Mouse (Mus musculus): ENCODE data around the gene Plekha4. TPM values are rescaled to one million over a fixed set of nuclear protein-coding genes. Genes with fewer than 3 reads are reported as not detected.
"Not testable (repeated sequence)": the region's sequence is repeated elsewhere in the genome, so short reads cannot be mapped to it uniquely, and the experiment has no call there.

Plekha4 gene
- polyA plus RNA-seq, 1 experiment, result 4.9 TPM

- Histone ChIP-seq H3K27ac (ENCODE audit: insufficient read depth, low read depth, low read length) (peak within 1 kb of the TSS; percentile 72), H3K4me3 (ENCODE audit: low read depth, low read length) (peak within 1 kb of the TSS; percentile 82), H3K27me3 (ENCODE audit: control insufficient read depth, insufficient read depth, low read length) (no peaks in the 10 kb centered on the region), H3K4me1 (ENCODE audit: control insufficient read depth, insufficient read depth, insufficient read length, low read length) (peaks cover 10% of the 10 kb centered on the region; the same call in 1 of the 2 replicates), H3K36me3 (ENCODE audit: control insufficient read depth, insufficient read depth, low read length) (peaks cover 10% of the 10 kb centered on the region)
- peak; percentile 85 for TF ChIP-seq POLR2A (IDR thresholded peaks at IDR 0.05; ENCODE audit: low read depth, low read length)
- peak; percentile 11; the same call in 1 of the 2 replicates for TF ChIP-seq CTCF (IDR thresholded peaks at IDR 0.05; ENCODE audit: extremely low read depth, insufficient read length, insufficient replicate concordance, low read depth, low read length)
- under 1% methylated on average over 44 of the region's 44 CpGs for WGBS
Observed at GRCm38 (mm10) chr7:45509912-45510787, 16.0 kb upstream of the Plekha4 start, which contains the start of gene Nucb1. Gene Nucb1 (minus strand): TSS chr7:45510406.

- H3K27ac ChIP-seq (ENCODE audit: insufficient read depth, low read depth, low read length), result no peak overlapping the region
- no peak for TF ChIP-seq CTCF (IDR thresholded peaks at IDR 0.05; ENCODE audit: extremely low read depth, insufficient read length, insufficient replicate concordance, low read depth, low read length)
- H3K36me3 ChIP-seq (ENCODE audit: control insufficient read depth, insufficient read depth, low read length), result no peaks in the 10 kb centered on the region
- H3K4me1 ChIP-seq (ENCODE audit: control insufficient read depth, insufficient read depth, insufficient read length, low read length), result peaks cover 2% of the 10 kb centered on the region; the same call in 1 of the 2 replicates
- WGBS, result 89% methylated on average over 7 of the region's 7 CpGs
- H3K27me3 ChIP-seq (ENCODE audit: control insufficient read depth, insufficient read depth, low read length), result no peaks in the 10 kb centered on the region
- no peak overlapping the region for H3K4me3 ChIP-seq (ENCODE audit: low read depth, low read length)
Observed at GRCm38 (mm10) chr7:45514411-45514810, 11.7 kb upstream of the Plekha4 start.

DNA sequence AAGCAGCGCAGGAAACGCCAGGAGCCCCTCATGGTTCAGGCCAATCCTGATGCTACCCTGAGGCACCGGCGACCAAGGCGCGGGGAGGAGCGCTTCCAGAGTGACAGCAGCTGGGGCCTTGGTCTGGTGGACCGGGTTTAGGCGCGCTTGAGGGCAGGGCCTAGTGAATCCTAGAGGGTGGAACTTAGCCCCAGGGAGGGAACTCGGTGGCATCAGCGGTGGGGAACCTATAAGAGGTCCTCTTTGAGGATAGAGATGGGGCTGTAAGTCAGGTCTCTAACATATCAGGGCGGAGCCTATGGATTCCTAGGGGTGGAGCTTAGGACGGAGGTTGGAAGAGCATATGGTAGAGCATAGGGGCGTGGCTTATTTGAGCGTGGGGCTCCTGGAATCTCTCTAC lies 10.7 kb upstream of the Plekha4 start:
- Histone ChIP-seq H3K36me3 (ENCODE audit: control insufficient read depth, insufficient read depth, low read length) (no peaks in the 10 kb centered on the region), H3K27me3 (ENCODE audit: control insufficient read depth, insufficient read depth, low read length) (no peaks in the 10 kb centered on the region), H3K27ac (ENCODE audit: insufficient read depth, low read depth, low read length) (no peak overlapping the region), H3K4me1 (ENCODE audit: control insufficient read depth, insufficient read depth, insufficient read length, low read length) (0 out of 2 replicates have a peak, but pooled peaks cover 3% of the 10 kb centered on the region), H3K4me3 (ENCODE audit: low read depth, low read length) (no peak overlapping the region)
- TF ChIP-seq CTCF (IDR thresholded peaks at IDR 0.05; ENCODE audit: extremely low read depth, insufficient read length, insufficient replicate concordance, low read depth, low read length), result no peak
- no peak for TF ChIP-seq POLR2A (IDR thresholded peaks at IDR 0.05; ENCODE audit: low read depth, low read length)
- 59% methylated on average over 16 of the region's 16 CpGs for WGBS

DNA sequence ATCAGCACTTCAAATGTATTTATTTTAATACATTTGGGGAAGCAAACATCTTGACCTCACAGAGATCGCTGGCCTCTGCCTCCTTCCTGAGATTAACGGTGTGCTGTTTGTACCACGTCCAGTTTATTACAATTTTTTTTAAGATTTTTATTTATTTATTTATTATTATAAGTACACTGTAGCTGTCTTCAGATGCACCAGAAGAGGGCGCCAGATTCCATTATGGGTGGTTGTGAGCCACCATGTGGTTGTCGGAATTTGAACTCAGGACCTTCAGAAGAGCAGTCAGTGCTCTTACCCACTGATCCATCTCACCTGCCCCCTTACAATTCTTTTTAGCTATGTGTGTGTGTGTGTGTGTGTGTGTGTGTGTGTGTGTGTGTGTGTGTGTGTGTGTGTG lies 9.3 kb upstream of the Plekha4 start:
- not testable (repeated sequence) for H3K27me3 ChIP-seq (ENCODE audit: control insufficient read depth, insufficient read depth, low read length); H3K36me3 ChIP-seq (ENCODE audit: control insufficient read depth, insufficient read depth, low read length); H3K4me3 ChIP-seq (ENCODE audit: low read depth, low read length); H3K27ac ChIP-seq (ENCODE audit: insufficient read depth, low read depth, low read length); H3K4me1 ChIP-seq (ENCODE audit: control insufficient read depth, insufficient read depth, insufficient read length, low read length)
- WGBS, result 60% methylated on average over 5 of the region's 5 CpGs

DNA sequence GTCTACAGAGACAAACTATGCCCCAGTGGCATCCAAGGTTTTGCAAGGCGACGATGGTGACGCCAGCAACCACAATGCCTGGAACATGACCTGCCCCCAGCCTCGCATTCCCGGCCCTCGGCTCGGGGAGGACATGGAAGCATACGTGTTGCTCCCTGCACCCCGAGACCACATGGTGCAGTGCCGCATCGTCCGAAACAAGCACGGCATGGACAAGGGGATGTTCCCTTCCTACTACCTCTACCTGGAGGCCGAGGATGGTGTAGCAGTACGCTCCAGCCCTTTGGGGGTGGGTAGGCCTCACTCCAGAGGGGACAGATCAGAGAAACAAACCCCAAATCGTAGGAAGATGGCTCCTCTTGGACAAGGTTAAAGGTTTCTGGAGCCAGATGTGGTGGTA lies 7.5 kb upstream of the Plekha4 start:
- no peak overlapping the region for H3K27ac ChIP-seq (ENCODE audit: insufficient read depth, low read depth, low read length)
- 95% methylated on average over 16 of the region's 16 CpGs for WGBS
- H3K4me1 ChIP-seq (ENCODE audit: control insufficient read depth, insufficient read depth, insufficient read length, low read length), result peaks cover 6% of the 10 kb centered on the region; the same call in 1 of the 2 replicates
- TF ChIP-seq CTCF (IDR thresholded peaks at IDR 0.05; ENCODE audit: extremely low read depth, insufficient read length, insufficient replicate concordance, low read depth, low read length) (no peak), POLR2A (IDR thresholded peaks at IDR 0.05; ENCODE audit: low read depth, low read length) (no peak)
- H3K36me3 ChIP-seq (ENCODE audit: control insufficient read depth, insufficient read depth, low read length), result peaks cover 5% of the 10 kb centered on the region; the same call in 1 of the 2 replicates
- no peak overlapping the region for H3K4me3 ChIP-seq (ENCODE audit: low read depth, low read length)
- no peaks in the 10 kb centered on the region for H3K27me3 ChIP-seq (ENCODE audit: control insufficient read depth, insufficient read depth, low read length)

DNA sequence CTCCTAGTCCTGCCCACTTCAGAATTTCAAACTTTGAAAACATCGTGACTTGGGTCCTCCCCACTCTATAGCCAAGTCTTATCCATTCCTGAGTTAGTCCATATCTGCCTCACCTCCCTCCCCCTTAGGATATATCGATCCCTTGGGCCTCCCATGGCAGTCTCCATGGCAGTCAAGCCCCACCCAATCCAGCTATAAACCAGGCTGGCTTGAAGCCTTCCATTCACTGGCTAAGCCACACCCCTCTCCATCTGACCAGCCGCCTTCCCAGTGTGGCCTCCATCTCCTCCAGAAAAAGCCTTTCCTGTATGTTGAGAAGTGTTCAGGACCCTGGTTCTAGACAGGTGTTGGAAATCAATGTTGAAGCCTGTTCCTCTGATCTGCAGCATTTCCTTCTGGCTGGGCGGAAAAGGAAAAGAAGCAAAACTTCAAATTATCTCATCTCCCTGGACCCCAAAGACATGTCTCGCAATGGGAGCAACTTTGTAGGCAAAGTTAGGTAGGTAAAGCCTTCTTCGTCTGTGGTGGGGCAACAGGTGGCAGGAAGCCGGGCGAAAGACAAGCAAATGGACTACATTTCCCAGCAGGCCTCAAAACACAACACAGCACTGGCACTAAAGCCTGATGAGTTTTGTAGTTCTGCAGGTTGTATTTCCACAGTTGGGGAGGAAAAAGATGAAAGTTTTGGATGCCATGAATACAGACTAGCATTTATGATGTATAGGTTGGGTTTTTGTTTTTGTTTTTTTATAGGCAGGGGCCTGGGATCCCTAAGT lies 6.6 kb upstream of the Plekha4 start:
- Histone ChIP-seq H3K4me1 (ENCODE audit: control insufficient read depth, insufficient read depth, insufficient read length, low read length) (peaks cover 8% of the 10 kb centered on the region; the same call in 1 of the 2 replicates), H3K4me3 (ENCODE audit: low read depth, low read length) (no peak overlapping the region), H3K36me3 (ENCODE audit: control insufficient read depth, insufficient read depth, low read length) (peaks cover 7% of the 10 kb centered on the region; the same call in 1 of the 2 replicates), H3K27me3 (ENCODE audit: control insufficient read depth, insufficient read depth, low read length) (no peaks in the 10 kb centered on the region), H3K27ac (ENCODE audit: insufficient read depth, low read depth, low read length) (no peak overlapping the region)
- TF ChIP-seq POLR2A (IDR thresholded peaks at IDR 0.05; ENCODE audit: low read depth, low read length), result no peak
- WGBS, result 44% methylated on average over 8 of the region's 8 CpGs

DNA sequence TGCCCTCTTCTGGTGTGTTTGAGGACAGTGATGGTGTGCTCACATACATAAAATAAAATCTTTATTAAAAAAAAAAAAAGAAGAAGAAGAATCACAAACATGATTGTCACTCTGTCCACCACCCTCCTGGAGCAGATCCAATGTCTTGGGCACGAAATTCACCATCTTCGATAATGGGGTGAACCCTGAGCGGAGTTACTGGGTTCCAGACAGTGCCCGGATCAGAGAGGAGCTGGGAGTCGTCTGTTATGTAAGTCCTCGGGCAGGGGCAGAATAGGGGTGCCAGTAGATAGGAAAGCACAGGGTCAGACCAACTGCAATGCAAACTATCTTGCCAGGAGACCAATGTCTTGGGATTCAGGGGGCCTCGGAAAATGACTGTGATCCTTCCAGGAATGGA lies 5.5 kb upstream of the Plekha4 start:
- Histone ChIP-seq H3K4me1 (ENCODE audit: control insufficient read depth, insufficient read depth, insufficient read length, low read length) (peaks cover 11% of the 10 kb centered on the region), H3K4me3 (ENCODE audit: low read depth, low read length) (no peak overlapping the region), H3K27ac (ENCODE audit: insufficient read depth, low read depth, low read length) (no peak overlapping the region), H3K27me3 (ENCODE audit: control insufficient read depth, insufficient read depth, low read length) (no peaks in the 10 kb centered on the region), H3K36me3 (ENCODE audit: control insufficient read depth, insufficient read depth, low read length) (peaks cover 7% of the 10 kb centered on the region; the same call in 1 of the 2 replicates)
- WGBS, result 93% methylated on average over 7 of the region's 7 CpGs
- TF ChIP-seq POLR2A (IDR thresholded peaks at IDR 0.05; ENCODE audit: low read depth, low read length) (no peak), CTCF (IDR thresholded peaks at IDR 0.05; ENCODE audit: extremely low read depth, insufficient read length, insufficient replicate concordance, low read depth, low read length) (no peak)
